Mouse (Mus musculus): Measurements from ENCODE around the gene Tmem98. TPM values are rescaled to one million over a fixed set of nuclear protein-coding genes. Genes with fewer than 3 reads are reported as not detected.

Tmem98 gene
- polyA plus RNA-seq, 1 experiment from 2014 or later = 20.1 TPM

DNA sequence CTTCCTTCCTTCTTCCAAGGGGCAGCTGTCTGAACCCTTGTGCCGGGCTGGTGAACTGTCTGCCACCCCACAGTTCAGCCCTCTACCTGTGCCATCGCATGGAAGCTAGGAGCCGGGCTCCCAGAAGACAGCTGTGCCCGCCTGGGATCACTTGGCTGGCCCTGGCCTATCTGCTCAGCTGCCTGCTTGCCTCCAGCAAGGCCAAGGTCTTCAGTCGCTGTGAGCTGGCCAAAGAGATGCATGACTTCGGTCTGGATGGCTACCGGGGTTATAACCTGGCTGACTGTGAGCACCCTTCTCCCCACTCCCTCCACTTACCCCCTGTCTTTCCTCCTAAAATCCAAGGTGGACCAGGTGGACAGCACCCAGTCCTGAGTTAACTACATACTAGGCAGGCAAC lies 53.0 kb downstream of the Tmem98 start:
- ATAC-seq = no peak
- no peak overlapping the region for H3K4me2 ChIP-seq
- H3K9me3 ChIP-seq (replicated peaks) = no peaks in the 10 kb centered on the region
- H3K9ac ChIP-seq = no peak overlapping the region
- no peak overlapping the region for H3K4me3 ChIP-seq
- H3K4me1 ChIP-seq = no peaks in the 10 kb centered on the region
- no peak overlapping the region for H3K27ac ChIP-seq
- WGBS (ENCODE audit: insufficient replicate concordance) = 71% methylated on average over 7 of the region's 7 CpGs
- peaks cover 9% of the 10 kb centered on the region for H3K27me3 ChIP-seq (replicated peaks)
- H3K36me3 ChIP-seq = no peaks in the 10 kb centered on the region

DNA sequence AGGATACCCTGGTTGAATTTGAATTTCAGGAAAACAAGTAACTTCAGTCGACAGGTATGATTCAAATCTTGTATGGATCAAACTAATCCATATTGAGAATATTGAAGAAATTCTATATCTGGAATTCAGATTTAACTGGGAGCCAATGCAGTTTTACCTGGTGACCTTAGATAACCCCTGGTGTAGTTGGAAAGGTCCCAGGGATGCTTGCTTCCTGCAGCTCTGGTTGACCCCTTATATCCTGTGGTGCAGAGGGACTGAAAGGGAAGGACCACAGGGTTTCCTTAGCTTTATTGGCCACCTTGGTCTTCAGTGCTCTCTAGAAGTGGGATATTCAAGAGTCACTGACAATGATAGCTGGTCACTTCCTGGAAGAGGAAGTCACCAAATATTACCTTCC lies 58.1 kb downstream of the Tmem98 start:
- peaks cover 5% of the 10 kb centered on the region; the same call in 1 of the 2 replicates for H3K27me3 ChIP-seq (replicated peaks)
- no peak for ATAC-seq
- WGBS (ENCODE audit: insufficient replicate concordance) = 73% methylated on average over 1 of the region's 1 CpGs
- peaks cover 31% of the 10 kb centered on the region for H3K4me1 ChIP-seq
- H3K36me3 ChIP-seq = no peaks in the 10 kb centered on the region
- H3K27ac ChIP-seq = no peak overlapping the region
- H3K9me3 ChIP-seq (replicated peaks) = no peaks in the 10 kb centered on the region
- H3K4me2 ChIP-seq = no peak overlapping the region
- no peak overlapping the region for H3K9ac ChIP-seq
- H3K4me3 ChIP-seq = no peak overlapping the region

Other genes with a start within 250 kb of the Tmem98 start
- 6.5 and 6.9 TPM in 2 replicates for gene Myo1d, start 30.1 kb upstream of the Tmem98 start, polyA plus RNA-seq (2016; fragmentation: Nextera tagmentation; extraction: Ambion mirVana)
- gene Spaca3, start 48.2 kb downstream of the Tmem98 start, polyA plus RNA-seq (2016; fragmentation: Nextera tagmentation; extraction: Ambion mirVana) = not detected in 2 replicates